Mouse (Mus musculus) Muller cell, postnatal 12 days (primary cell): Measurements from ENCODE around the gene Synpo2.
"Not testable (repeated sequence)": the region's sequence is repeated elsewhere in the genome, so short reads cannot be mapped to it uniquely, and the experiment has no call there.

ENCODE experiments used
- DNase-seq: peaks from one replicate; pipeline ENCODE4 v3.0.0-alpha.2; 2015; ENCODE audit errors: inconsistent ontology term

The Synpo2 gene

DNA sequence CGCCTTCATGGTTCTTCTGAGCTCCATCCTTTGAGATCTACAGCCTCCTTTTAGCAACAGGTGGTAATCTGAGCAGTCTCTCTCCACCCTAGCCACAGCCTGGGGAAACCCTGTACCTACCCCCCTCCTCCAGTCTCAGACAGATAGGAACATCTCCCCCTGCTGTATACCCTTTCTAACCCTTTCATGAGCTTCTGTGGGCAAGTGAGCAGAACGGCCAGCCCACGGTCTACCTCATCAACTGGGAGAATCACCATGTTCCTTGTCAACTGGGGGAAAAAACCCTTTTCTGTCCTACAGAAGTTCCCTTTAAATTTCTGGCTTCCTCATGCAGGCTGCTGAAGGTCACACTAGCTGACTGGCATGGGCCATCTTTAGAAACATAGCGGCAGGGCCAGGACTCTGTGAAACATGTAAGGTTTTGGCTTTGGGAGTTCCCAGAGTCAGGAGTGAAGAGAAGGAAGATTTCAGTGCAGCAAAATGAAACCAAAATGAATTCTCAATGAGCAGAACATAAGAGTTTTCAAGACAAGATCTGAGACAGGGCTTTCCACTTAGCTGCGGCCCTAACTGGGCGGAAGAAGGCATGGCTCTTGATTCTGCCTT, 104.7 kb downstream of the Synpo2 start:
- no peak for DNase-seq

GRCm38 (mm10) chr3:123130314-123131150, 105.4 kb downstream of the Synpo2 start:
- DNase-seq: no peak

- DNase-seq: no peak
These were observed 107.2 kb downstream of the Synpo2 start for GRCm38 (mm10) chr3:123128781-123129180.

GRCm38 (mm10) chr3:123128091-123128490, 107.9 kb downstream of the Synpo2 start:
- DNase-seq: no peak

DNA sequence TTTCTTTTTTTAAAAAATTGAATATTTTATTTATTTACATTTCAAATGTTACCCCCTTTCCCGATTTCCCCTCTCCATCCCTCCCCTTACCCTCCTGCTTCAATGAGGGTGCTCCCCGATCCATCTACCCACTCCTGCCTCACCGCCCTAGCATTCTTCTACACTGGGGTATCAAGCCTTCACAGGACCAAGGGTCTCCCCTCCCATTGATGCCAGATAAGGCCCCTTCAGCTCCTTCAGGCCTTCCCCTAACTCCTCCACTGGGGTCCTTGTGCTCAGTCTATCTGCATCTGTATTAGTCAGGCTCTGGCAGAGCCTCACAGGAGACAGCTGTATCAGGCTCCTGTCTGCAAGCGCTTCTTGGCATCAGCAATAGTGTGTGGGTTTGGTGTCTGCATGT, 109.2 kb downstream of the Synpo2 start:
- not testable (repeated sequence) for DNase-seq

- no peak for DNase-seq
These were observed 112.1 kb downstream of the Synpo2 start for GRCm38 (mm10) chr3:123123817-123124216.

- DNase-seq: peak; percentile 44
These were observed 113.6 kb downstream of the Synpo2 start for GRCm38 (mm10) chr3:123122151-123123030.

GRCm38 (mm10) chr3:123116903-123117302, 119.0 kb downstream of the Synpo2 start:
- DNase-seq: no peak

DNA sequence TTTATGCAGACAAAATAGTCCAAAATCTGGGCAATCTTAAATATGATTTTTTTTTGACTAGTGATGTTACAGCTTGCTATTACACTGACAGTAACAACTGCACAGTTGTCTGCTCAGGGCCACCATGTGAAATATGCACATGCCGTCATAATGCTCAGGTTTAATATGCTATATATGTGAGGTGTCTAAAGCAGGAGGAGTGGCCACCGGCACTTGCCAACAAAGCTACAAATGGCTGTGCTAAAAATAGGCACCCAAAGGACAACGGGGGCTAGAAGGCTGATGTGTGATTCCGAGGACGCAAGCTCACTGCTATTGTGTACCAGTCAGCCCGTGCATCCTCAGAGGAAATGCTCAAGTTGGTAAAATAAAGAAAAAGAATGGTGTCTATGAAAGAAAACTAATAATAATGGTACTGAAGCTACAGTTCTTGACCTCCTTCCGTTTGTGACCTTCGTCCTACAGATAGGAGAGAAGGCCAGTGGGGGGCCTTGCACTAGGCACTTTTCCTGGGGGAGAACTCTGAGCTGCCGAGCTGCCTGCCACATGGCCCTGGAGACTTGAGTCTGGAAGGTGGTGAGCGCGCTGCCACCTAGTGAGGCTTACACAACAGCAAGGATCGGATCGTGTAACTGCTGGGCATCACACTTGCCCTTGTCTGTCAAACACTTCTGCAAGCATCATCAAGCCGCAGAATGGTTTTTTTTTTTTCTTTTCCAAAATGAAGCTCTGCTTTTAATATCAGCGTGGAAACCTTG, 120.0 kb downstream of the Synpo2 start:
- no peak for DNase-seq

DNA sequence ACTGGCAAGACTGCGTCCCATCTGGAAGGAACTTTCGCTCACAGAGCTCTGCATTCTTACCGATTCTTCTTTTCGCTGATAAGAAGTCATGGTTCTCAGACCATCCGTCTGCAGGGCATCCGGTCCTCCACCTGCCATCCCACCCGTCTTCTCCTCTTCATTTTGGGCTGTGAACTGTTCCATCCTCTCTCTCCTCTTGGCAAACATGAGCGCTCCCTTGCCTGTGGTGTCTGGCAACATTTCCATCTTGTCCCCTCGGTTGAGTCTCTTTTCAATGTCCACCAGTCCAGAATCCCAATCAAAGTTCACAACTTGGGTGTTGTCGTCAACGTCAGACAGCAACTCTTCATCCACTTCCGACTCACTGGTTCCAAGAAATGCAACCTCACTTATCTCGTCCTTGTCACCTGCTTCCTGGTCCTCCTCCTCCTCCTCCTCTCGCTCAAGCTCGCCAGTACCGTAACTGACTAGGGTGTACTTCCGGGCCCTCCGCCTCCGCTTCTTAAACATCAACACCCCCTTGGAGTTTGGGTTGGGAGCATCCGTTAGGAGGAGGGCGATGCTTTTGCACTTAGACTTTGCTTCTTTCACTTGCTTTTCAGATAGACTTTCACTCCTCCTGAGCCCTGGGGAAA, 121.8 kb downstream of the Synpo2 start:
- no peak for DNase-seq

GRCm38 (mm10) chr3:123112781-123113180, 123.2 kb downstream of the Synpo2 start:
- no peak for DNase-seq

- DNase-seq: no peak
These were observed 124.8 kb downstream of the Synpo2 start for GRCm38 (mm10) chr3:123111071-123111711.

DNA sequence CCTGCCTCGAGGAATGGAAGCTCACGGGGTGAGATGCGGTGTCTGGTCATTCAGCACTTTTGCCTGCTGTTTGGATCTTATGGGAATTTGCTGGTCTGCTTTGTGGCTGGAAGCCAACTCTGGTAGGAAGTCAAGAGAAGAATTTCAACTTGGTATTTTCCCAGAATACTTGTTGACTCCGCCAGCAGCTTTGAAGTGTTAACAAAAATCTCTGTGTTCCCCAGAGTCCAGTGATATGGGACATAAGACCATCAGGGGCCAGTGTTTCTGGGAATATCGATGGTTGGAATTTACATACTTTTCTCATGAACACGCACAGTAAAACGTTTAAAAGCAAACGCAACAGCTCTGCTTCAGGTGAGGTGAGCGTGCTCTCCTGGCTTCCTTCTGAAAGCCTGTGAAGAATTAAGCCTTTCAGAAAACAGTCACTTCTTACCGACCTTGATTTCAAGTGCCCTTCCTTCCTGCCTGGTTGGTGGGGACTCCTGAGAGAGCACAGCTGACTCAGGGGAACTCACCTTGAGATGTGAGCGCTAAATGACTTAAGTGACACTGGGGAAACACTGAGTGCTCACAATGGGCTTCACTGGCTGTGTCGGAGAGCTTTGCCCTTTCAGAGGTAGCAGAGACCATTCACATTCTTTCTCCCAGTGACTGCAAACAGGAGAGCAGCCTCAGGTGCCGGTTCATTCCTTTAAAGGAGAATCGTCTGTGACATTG, 128.0 kb downstream of the Synpo2 start:
- peak; percentile 9 for DNase-seq

DNA sequence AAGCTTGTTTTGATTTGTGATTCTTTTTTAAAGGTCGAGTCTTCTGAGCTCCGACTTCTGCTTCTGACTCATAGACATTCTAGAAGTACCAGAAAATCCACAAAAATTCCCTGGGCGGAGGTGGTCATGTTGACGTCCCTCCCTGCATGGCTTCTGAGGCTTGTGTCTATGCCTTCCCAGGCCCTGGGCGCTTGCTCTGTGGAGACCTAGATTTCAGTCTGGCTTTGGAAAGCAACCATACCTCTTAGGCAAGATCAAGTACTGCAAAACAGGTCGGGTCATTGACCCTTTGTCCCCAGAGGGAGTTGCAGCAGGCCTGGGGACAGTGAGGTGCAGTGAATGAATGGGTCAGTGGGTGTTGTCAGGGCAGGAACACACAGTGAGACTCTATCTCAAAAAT, 131.6 kb downstream of the Synpo2 start:
- DNase-seq: no peak

DNA sequence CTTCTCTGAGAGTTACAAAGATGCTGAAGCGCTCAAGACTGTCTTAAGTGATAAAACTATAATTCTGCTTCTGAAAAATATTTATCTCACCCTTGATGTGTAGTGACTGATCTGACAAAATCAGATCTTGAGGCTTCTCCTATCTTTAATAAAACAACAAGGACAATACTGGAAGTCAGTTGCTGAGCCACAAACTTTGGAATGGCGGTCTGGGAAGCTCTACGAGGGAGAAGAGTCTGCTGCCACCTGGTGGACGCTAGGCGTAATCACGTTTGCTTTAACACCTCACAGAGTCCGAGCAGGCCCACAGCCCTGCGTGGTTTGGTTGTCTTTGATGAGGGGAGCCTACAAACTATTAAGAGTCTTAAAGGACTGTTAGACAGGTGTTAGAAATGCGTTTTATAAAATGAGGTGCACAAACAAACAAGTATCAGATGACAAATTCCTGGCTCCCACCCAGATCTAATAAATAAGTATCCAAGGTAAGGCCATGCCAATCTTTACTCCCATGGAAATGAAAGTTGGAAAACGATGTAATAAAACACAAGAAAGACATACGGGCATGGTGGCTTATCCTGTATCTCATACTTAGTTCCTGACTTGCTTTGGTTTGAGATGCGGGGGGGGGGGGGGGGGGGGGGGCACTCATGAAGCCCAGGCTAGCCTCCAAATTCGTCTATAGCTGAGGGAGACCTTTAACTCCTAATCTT, 132.6 kb downstream of the Synpo2 start:
- DNase-seq: peak; percentile 65

- DNase-seq: no peak
These were observed 134.2 kb downstream of the Synpo2 start for GRCm38 (mm10) chr3:123101761-123102160.

- DNase-seq: no peak
These were observed 140.8 kb downstream of the Synpo2 start for GRCm38 (mm10) chr3:123095111-123095510.

- DNase-seq: no peak
These were observed 142.1 kb downstream of the Synpo2 start for GRCm38 (mm10) chr3:123093640-123094361.
